Mouse (Mus musculus): ENCODE results near the gene Klhl3.

Klhl3 gene

DNA sequence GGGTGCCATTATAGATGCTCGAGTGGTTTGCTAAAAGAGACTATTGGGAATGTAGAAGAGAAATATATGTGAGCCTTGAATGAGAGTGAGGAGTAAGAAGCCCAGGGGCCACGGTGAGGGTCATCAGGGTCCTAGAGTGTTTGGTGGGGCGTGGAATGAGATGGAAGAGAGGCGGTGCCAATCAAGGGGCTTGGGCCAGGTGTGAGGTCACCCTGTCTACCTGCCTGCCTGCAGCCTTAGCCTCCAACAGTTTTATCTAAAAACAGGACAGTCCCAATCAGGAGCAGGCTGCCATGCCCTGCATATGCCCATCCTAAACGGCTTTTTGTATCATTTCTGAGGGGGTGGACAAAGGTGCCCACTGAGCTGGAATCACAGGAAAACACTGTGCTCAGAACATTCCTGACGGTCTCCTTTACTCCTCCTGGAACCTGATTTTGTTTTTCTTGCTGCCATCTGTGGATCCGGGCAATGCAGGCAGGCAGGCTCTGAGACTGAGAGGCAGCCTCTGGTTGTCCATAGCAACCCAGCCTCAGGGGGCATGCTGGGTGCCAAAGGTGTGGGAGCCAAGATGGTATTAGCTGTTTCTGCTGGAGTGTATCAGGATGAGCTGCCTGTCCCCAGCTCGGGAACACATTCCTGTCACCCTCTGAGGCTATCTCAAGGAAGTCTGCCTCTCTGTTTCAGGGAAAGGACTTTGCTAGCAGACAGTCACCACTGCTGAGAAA lies 89.5 kb downstream of the Klhl3 start:
- peak in 1 of 2 experiments; percentile 29 for DNase-seq (ENCODE audit: low spot score in 2 of 2)

DNA sequence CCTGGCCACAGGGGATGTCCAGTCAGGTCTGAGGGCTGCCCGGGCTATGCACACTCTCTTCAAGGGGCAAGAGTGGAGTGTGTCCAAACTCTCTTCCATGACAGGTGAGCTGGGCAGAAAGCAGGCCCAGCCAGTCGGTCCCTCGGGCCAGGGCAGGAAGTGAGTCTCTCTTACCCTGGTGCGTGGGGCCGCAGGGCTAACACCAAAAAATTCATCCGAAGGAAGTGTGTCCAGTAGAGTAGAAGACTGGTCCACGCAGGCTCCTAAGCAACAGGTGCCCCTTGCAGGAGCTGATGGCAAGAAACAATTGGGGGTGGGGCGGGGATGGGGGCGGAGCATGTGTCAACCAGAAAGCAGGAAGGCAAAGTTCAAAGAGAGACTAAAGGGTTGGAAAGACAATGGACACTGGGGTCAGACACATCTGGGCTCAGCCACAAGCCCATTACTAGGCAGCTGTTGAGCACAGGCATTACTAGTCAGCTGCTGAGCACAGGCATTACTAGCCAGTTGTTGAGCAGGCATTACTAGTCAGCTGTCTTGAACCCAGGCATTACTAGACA lies 90.3 kb downstream of the Klhl3 start:
- no peak for DNase-seq (ENCODE audit: low spot score in 2 of 2)

DNA sequence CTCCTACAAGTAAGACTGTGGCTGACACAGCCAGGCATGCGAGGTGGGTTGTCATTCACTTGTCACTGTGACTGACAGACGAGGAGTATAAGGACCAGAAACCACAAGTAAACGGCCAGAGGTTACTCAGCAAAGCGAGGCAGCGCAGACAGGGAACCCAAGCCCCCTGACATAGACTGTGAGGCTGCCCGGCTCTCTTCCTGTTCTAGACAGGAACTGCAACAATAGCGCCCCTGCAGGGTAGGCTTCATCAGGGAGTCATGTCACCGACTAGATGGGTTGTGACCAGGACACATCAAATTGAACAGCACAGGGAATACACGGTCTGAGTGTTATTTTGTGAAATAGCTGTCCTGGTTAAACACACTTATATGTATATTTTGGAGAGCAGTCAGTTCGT lies 93.0 kb downstream of the Klhl3 start:
- no peak for DNase-seq (ENCODE audit: low spot score in 2 of 2)

DNA sequence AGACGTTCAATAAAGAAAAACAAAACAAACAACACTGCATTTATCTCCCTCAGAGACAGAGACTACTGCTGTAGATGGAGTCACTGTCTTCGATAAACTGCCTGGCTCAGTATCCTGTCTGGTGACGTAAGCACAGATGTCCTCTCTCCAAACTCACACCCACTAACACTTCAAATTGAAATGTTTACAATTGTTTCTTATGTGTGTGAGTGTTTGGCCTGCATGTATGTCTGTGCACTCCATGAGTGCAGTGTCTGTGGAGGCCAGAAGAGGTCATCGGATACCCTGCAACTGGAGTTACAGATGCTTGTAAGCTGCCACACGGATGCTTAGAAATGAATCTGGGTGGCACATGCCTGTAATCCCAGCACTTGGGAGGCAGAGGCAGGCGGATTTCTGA lies 96.1 kb downstream of the Klhl3 start:
- no peak for DNase-seq (ENCODE audit: low spot score in 2 of 2)

DNA sequence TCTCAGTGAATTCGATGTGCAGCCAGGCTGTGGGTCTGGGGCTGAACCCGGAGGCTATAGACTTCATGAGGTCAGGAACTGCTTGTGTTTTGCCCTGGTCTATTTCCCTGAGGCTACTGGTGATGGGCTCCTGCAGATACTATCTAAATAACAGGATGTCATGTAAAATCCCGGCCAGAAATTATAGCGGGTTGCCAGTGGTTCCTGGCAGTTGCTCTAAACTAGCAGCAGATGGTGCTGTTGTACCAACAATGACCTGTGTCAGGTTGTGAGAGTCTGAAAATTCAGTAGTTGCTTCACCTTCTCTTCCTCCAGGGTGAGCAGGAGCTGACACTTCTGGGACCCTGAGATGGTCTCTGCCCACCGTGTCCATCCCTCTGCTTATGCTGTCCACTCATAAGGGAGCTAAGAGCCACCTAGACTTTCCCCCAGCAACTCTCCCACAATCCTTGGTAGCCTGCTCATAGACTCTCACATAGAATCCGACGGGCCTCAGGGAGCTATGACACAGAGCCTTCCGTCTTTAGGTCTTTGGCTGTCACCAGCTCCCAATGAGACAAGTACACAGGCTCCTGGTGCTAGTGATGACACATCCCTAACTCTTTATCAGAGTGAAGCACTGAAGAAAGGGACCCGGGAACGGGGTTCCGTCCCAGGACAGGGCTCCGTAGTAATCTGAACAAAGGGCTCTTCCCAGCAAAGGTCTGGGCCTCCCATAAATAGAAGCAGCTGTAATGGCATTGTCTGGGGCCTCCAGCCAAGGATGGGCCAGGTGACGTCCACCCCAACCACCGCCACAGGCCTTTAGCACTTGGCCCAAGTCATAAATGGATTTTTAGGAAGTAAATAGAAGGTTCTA lies 101.1 kb downstream of the Klhl3 start:
- peak in 1 of 2 experiments; percentile 62 for DNase-seq (ENCODE audit: low spot score in 2 of 2)

DNA sequence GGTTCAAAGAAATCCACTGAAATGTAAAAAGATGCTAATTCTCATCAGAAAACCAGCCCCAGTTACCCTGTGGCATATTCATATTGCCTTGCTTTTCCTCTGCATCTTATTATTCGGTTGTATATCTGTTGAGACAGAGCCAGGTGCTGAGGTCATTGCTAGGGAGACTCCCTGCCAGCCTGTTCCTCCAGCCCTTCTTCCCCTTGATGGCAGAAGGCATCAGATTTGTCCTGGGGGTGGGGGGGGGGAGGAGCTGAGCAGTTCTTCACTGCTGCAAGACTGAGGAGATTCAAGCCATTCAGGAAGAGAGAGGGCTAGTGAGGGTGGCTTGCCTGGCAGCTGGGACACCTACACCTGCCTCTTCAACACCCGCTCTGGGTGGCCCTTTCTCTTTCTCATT lies 101.9 kb downstream of the Klhl3 start:
- no peak for DNase-seq (ENCODE audit: low spot score in 2 of 2)

DNA sequence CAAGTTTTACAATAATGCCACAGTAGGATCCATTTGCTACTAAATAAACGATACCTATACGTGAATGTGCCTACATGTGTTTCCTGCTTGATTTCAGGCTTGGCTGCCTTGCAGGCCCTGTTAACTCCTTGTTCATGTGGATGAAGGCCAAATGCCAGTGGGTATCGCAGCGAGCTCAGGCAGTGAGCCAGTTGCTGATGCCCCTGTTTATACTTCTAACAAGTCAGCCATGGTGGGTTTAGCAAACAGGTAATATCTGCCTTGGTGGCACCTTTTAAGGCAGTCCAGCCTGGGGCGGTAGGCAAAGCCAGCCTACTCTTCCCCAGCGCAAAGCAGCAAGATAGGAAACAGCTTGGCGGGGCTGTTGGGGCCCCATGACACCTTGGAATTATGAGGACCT lies 103.0 kb downstream of the Klhl3 start:
- DNase-seq (ENCODE audit: low spot score in 2 of 2): no peak

DNA sequence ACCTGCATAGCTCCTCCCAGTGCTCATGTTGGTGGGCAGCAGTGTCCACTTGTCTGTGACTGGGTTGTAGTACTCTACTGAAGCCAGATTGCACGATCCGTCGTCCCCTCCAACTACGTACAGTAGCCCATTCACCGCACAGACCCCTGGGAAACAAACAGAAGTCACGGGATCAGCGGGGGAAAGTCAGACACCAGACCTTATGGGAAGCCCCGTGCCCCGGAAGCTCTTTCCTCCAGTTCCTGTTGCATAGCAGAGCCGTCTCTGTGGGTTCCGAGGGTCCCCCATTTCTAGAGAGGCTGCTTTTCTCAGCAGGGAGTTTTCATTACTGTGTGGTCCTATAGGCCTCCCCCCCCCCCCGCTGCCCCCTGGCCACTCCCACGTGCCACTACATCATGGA lies 104.1 kb downstream of the Klhl3 start:
- no peak for DNase-seq (ENCODE audit: low spot score in 2 of 2)

DNA sequence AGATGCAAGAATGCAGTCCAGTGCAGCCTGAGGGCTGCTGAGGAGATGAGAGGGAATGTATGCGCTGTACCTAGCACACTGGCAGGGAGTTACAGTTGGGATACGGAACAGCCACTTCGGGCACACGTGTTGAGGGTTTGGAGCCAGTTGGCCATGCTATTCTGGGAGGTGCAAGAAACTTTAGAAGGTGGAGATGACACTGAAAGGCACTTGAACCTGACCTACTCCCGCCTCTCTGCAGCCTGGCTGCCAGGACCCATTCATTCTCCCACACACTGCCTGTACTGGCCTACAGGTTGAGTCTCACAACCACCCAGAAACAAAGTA lies 105.4 kb downstream of the Klhl3 start:
- DNase-seq (ENCODE audit: low spot score in 2 of 2): no peak

DNA sequence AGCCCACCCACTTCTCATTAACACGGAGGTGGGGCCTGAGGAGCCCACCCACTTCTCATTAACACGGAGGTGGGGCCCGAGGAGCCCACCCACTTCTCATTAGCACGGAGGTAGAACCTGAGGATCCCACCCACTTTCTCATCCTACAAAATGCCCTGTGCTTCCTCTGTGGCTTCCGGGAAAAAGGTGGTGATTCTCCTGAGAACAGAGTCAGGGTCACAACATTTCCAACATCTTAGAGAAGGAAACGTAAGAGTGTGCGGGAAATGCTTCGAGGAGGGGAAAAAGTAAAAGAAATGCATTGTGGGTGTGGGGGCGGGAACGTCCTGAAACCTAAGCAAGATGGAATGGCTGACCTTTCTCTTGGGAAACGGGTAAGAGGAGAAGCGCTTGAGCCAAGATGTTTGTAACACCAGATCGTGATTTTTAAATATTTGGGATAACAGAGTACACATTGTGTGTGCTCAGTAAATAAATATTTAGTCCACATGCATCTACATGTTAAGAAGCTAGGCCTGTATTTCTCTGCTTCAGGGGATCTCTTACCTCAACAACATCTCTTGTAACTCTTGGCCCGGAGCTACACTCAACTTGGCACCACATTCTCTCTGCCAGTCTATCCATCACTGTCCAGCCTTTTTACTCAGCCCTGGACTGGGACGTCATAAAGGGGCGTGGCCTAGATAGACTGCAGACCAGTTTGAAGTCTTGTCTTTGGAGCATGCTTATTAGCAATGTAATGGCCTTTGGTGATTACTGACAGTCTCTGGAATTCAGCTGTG lies 105.9 kb downstream of the Klhl3 start:
- DNase-seq (ENCODE audit: low spot score in 2 of 2): no peak

DNA sequence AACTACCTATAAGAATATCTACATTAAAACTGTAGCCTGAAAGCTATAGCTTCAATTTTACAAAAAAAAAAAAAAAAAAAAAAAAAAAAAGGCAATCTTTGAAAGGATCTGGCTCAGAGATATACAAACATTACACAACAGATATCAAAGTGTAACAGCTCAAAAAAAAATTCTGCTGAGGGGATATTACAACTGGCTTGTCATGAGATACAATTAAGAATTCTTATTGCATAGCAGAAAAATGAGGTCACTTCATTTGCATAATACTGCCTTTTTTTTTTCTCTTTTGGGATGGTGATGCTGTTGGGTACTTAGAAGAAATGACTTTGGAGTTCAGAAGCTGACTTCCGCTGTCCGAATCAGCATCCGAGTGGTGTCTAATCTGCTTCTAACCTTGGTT lies 111.6 kb downstream of the Klhl3 start:
- DNase-seq (ENCODE audit: low spot score in 2 of 2): no peak

DNA sequence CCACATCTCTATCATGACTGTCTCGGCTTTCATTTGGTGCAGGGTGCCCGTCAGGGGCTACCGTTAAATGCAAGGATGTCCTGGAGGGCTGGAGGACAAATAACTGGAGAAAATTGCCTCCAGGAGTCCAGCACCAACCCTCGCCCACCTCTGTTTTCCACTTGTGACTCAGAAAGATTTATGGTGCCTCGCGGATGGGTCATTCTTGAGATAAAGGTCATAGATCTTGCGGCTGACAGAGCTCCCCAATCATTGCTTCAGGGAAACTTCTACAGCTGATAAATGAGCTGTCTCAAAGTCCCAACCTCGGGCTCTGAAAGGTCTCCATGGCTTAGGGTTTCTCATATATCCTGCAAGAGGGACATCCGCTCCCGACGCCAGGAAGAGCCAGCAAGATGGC lies 116.9 kb downstream of the Klhl3 start:
- no peak for DNase-seq (ENCODE audit: low spot score in 2 of 2)

DNA sequence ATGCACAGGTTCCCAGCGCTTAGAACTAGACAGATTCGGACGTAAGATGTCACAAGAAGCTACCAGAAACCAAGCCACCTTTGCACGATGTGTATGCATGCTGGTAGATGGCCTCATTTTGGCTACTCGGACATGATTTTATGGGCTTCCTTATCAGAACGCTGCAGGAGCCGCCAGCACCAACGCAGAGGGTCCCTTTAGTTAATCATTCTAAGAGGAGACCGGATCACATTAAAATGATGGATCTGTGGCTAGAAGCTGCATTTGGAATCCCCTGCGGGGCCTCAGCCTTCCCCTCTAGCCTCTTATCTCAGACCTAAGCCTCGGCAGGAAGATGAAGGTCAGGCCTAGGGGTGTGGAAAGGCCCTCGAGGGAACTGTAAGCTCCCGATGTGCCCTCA lies 117.5 kb downstream of the Klhl3 start:
- DNase-seq (ENCODE audit: low spot score in 2 of 2): no peak

DNA sequence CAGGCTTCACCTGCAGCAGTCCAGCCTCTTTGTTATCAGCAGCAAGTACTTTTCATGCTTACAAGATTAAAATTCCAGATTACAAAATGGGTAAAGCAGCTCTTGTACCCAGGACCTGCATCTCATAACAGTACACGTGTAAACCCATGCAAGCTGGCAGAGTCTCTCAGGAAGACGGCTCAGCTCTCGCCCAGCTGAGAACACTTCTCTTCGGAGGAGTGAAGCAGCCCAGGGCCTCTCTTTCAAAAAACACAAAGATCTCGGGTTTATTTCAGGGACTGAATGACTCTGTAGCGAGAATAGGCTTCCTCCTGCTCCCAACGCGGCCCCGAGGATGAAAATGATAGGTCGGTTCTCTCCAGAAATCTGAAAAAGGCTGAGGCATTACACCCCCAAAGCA lies 128.8 kb downstream of the Klhl3 start:
- DNase-seq (ENCODE audit: low spot score in 2 of 2): no peak

DNA sequence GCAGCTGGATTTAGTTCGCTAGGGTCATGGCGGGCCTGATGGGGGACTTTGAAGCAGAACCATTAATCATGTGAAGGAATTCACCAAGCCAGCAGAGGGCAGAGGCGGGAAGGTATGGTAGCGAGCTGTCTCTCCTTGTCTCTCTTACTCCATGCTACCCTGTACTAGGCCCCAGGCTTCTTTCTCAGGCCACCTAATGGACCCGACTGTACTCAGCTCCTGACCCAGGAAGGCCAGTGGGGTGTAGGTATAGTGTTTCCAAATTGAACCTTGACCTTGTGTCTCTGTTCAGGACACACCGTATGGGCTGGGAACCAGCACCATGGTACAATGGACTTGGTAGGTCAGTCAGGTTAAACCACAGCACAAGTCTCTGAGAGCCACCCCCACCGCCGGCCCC lies 129.2 kb downstream of the Klhl3 start:
- no peak for DNase-seq (ENCODE audit: low spot score in 2 of 2)

DNA sequence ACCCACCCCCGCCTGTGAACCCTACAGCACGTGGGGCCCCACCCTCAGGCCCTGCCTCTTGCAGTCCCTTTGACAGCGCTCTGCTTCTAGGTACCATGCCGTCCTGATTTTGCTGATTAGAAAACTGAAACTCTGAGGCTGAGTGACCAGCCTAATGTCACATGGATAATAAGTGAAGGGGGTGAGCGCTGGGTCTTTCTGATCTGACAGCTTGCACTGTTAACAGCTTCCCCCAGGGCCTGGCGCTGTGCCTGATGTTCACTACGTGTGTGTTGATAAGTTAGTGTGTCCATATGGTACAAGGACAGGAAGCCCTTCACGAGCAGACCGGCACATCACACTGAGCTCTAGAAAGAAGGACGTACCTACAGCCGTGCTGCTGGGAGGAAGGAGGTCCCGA lies 130.1 kb downstream of the Klhl3 start:
- DNase-seq (ENCODE audit: low spot score in 2 of 2): peak in 1 of 2 experiments; percentile 37

DNA sequence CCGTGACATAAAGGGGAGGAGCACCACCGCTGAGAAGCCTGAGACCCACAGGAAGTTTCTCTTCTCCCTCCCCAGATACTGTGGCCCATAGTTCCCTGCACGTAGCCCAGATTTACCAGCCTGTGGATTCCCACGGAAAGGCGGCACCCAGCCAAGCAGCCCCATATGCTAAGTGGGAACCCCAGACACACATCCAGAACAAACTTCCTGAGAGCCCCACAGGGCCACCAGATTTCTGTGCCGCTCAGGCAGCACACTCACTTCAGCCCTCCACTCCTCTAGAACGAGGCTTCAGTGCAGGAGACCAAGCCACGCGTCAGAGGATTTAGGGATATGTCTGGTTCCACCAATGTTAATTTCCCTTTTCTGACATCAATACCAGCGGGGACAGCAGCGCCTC lies 130.5 kb downstream of the Klhl3 start:
- peak in 1 of 2 experiments; percentile 35 for DNase-seq (ENCODE audit: low spot score in 2 of 2)

DNA sequence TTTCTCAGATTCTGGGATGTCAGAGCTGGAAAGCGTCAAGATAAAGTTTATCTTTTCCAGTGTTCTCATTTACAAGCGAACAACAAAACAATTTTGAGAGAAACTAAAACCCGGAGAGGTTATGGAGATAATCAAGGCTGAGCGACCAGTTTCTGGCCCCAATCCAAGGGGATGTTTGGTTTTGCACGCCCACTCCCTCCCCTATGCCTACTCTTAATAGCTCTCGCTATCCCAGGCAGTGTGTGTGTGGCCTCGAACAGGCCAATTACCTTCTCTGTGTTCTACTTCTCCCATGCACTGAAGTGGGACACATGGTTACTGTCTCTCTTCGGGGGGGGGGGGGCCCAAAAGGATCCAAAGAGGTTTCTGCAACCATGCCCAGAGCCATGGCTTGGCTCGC lies 132.7 kb downstream of the Klhl3 start:
- DNase-seq (ENCODE audit: low spot score in 2 of 2): no peak

DNA sequence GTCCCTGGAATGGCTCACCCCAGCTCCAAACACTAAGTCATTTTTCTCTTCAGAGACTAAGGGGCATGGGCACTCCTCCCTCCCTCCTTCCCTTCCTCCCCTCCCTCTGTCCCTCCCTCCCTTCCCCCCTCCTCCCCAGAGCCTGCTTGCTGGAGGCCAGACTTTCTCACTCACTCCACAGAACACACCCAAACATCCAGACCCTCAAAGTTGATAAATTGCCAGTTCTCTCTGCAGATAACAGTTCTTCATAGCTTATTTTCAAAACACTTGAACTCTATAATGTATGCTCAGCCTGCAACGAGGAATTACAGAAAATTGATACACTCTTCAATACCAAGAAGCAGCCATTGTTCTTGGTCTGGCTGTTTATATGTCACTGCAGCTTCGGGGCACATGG lies 133.3 kb downstream of the Klhl3 start:
- DNase-seq (ENCODE audit: low spot score in 2 of 2): no peak

DNA sequence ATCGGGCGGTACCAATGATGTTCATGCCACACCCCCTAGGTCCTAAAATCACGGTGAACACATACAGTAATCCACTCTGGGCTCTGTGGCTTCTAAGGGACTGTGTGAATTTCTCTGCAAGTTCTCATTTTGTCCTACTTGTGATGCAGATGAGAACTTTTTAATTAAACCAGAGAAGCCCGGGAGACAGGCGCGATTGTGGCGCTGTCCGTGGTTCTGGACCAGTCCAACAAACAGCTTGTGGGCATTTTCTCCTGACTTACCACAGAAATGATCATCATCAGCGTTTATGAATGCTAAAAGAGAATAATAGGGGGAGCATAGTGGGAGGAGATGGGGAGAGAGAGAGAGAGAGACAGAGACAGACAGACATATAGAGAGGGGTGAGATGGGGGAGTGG lies 134.5 kb downstream of the Klhl3 start:
- DNase-seq (ENCODE audit: low spot score in 2 of 2): no peak

DNA sequence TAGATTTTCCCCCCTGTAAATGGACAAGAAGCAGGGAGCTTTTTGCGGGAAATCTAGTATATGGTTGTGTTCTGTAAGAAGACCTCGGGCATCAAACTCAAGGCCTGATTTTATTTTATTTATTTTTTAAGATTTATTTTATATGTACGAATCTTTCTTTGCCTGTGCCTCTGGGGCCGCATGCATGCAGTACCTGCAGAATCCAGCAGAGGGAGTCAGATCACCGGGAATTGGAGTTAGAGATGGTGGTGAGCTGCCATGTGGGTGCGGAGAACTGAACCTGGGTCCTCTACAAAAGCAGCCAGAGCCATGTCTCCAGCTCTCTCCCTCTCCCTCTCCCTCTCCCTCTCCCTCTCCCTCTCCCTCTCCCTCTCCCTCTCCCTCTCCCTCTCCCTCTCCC lies 135.7 kb downstream of the Klhl3 start:
- no peak for DNase-seq (ENCODE audit: low spot score in 2 of 2)

DNA sequence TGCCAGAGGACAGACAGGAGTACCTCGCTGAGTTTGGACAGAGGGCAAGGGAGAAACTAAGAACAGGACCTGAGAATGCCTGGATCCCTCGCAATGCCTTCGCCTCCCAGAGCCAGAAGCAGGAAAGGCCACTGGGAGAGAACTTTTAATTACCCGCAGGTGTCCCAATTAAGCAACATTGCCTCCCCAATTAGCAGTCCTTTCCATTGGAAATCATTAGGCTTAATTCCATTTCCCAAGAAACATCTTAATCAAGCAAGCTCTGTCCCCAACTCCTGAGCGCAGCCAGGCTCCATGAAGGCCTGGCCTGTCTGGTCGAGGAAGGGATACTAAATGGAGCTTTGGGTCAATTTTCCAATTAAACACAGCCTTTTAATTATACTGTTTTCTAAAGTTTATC lies 147.7 kb downstream of the Klhl3 start:
- DNase-seq (ENCODE audit: low spot score in 2 of 2): no peak
